Mouse (Mus musculus) megakaryocyte-erythroid progenitor cell, adult 5-6 weeks (primary cell): ENCODE data around the gene Ccdc9b. TPM values are rescaled to one million over a fixed set of nuclear protein-coding genes. Genes with fewer than 3 reads are reported as not detected.

ENCODE experiments used
- ATAC-seq: replicated peaks from 2 replicates; pipeline ENCODE4 v1.8.0; 2016; ENCODE audit warnings: mild to moderate bottlenecking, inconsistent platforms; ENCODE audit not compliant: severe bottlenecking, poor library complexity, low FRiP score, low TSS enrichment
- total RNA-seq, 2 experiments: library from RNA; stranded (forward) in 1 of 2; stranded (reverse) in 1 of 2; fragments of 200-1000, 215-1000 nt in 1 of 2; fragments of >200 nt in 1 of 2; fragmentation: Nextera tagmentation in 1 of 2; gene quantifications; 2 replicates each; pipeline ENCODE4 v1.2.3; 2014 to 2017

Ccdc9b gene
- total RNA-seq, 2 experiments from 2014 or later = 0.09 to 1.5 TPM

GRCm38 (mm10) chr2:118728337-118728736 lies 34.1 kb downstream of the Ccdc9b start, which contains the start of gene Plcb2:
TSS of gene Plcb2 (minus strand) at chr2:118728438.
- ATAC-seq = no peak

- ATAC-seq = no peak
Observed at GRCm38 (mm10) chr2:118727911-118728310, 34.5 kb downstream of the Ccdc9b start.

GRCm38 (mm10) chr2:118726873-118727272 lies 35.6 kb downstream of the Ccdc9b start:
- ATAC-seq = no peak

GRCm38 (mm10) chr2:118725511-118725910 lies 37.0 kb downstream of the Ccdc9b start:
- no peak for ATAC-seq

GRCm38 (mm10) chr2:118723693-118724486 lies 38.6 kb downstream of the Ccdc9b start:
- ATAC-seq = peak; percentile 71

GRCm38 (mm10) chr2:118716677-118717076 lies 45.8 kb downstream of the Ccdc9b start:
- no peak for ATAC-seq

- ATAC-seq = no peak
Observed at GRCm38 (mm10) chr2:118714230-118714629, 48.2 kb downstream of the Ccdc9b start.

GRCm38 (mm10) chr2:118713631-118714030 lies 48.8 kb downstream of the Ccdc9b start:
- ATAC-seq = no peak

- ATAC-seq = peak; percentile 53
Observed at GRCm38 (mm10) chr2:118711038-118711494, 51.4 kb downstream of the Ccdc9b start.

- no peak for ATAC-seq
Observed at GRCm38 (mm10) chr2:118709655-118710221, 52.7 kb downstream of the Ccdc9b start.

- ATAC-seq = no peak
Observed at GRCm38 (mm10) chr2:118708472-118708871, 54.0 kb downstream of the Ccdc9b start.

- ATAC-seq = no peak
Observed at GRCm38 (mm10) chr2:118706436-118706835, 56.0 kb downstream of the Ccdc9b start.

Other genes with a start within 250 kb of the Ccdc9b start
- 1.2 TPM in 1 of 2 replicates, not detected in the other for gene Bmf, start 213.0 kb downstream of the Ccdc9b start, total RNA-seq (2014; fragmentation: Nextera tagmentation)
- gene Bmf, start 213.0 kb downstream of the Ccdc9b start, total RNA-seq (2017) = 1.3 and 2.1 TPM in 2 replicates
- 51.3 and 64.1 TPM in 2 replicates for gene Bub1b, start 164.4 kb downstream of the Ccdc9b start, total RNA-seq (2014; fragmentation: Nextera tagmentation)
- 89.9 and 103 TPM in 2 replicates for gene Bub1b, start 164.4 kb downstream of the Ccdc9b start, total RNA-seq (2017)
- 0.55 and 0.77 TPM in 2 replicates for gene Pak6, start 99.4 kb downstream of the Ccdc9b start, total RNA-seq (2014; fragmentation: Nextera tagmentation)
- gene Pak6, start 99.4 kb downstream of the Ccdc9b start, total RNA-seq (2017) = 1.0 and 1.4 TPM in 2 replicates
- gene Ankrd63, start 58.7 kb downstream of the Ccdc9b start, total RNA-seq (2014; fragmentation: Nextera tagmentation) = not detected in 2 replicates
- gene Ankrd63, start 58.7 kb downstream of the Ccdc9b start, total RNA-seq (2017) = 0.15 and 0.19 TPM in 2 replicates
- 12.9 and 24.3 TPM in 2 replicates for gene Plcb2, start 34.2 kb downstream of the Ccdc9b start, total RNA-seq (2014; fragmentation: Nextera tagmentation)
- 6.2 and 16.3 TPM in 2 replicates for gene Plcb2, start 34.2 kb downstream of the Ccdc9b start, total RNA-seq (2017)
- 14.5 and 20.5 TPM in 2 replicates for gene Inafm2, start 16.9 kb downstream of the Ccdc9b start, total RNA-seq (2014; fragmentation: Nextera tagmentation)
- gene Inafm2, start 16.9 kb downstream of the Ccdc9b start, total RNA-seq (2017) = 10.1 and 13.9 TPM in 2 replicates
- gene Phgr1, start 10.1 kb upstream of the Ccdc9b start, total RNA-seq (2014; fragmentation: Nextera tagmentation) = not detected in 2 replicates
- not detected in 2 replicates for gene Phgr1, start 10.1 kb upstream of the Ccdc9b start, total RNA-seq (2017)
- gene Disp2, start 17.1 kb upstream of the Ccdc9b start, total RNA-seq (2014; fragmentation: Nextera tagmentation) = not detected in 2 replicates
- gene Disp2, start 17.1 kb upstream of the Ccdc9b start, total RNA-seq (2017) = not detected in 2 replicates
- gene Knstrn, start 51.3 kb upstream of the Ccdc9b start, total RNA-seq (2014; fragmentation: Nextera tagmentation) = 22.4 and 38.8 TPM in 2 replicates
- 59.1 and 104 TPM in 2 replicates for gene Knstrn, start 51.3 kb upstream of the Ccdc9b start, total RNA-seq (2017)
- gene Ivd, start 99.3 kb upstream of the Ccdc9b start, total RNA-seq (2014; fragmentation: Nextera tagmentation) = 17.9 and 24.0 TPM in 2 replicates
- 15.7 and 30.3 TPM in 2 replicates for gene Ivd, start 99.3 kb upstream of the Ccdc9b start, total RNA-seq (2017)
- 11.9 and 13.9 TPM in 2 replicates for gene Bahd1, start 137.7 kb upstream of the Ccdc9b start, total RNA-seq (2014; fragmentation: Nextera tagmentation)
- 4.9 and 7.2 TPM in 2 replicates for gene Bahd1, start 137.7 kb upstream of the Ccdc9b start, total RNA-seq (2017)
- gene Chst14, start 163.8 kb upstream of the Ccdc9b start, total RNA-seq (2014; fragmentation: Nextera tagmentation) = 2.2 and 3.6 TPM in 2 replicates
- gene Chst14, start 163.8 kb upstream of the Ccdc9b start, total RNA-seq (2017) = 1.1 and 1.7 TPM in 2 replicates